Mouse (Mus musculus): ENCODE data around the gene Cpped1. TPM values are rescaled to one million over a fixed set of nuclear protein-coding genes. Genes with fewer than 3 reads are reported as not detected.

Gene Cpped1
- polyA plus RNA-seq (2012; rRNA removed): 9.7 and 10.9 TPM in 2 replicates

GRCm38 (mm10) chr16:11909035-11909591 lies at the start of gene Cpped1:
Gene Cpped1, minus strand, starts transcription at chr16:11909445.
- H3K27ac ChIP-seq (ENCODE audit: control insufficient read depth, insufficient read depth, low read length): peak within 1 kb of the TSS; percentile 38; the same call in 1 of the 2 replicates
- H3K27me3 ChIP-seq (ENCODE audit: control insufficient read depth, insufficient read depth, low read length): no peaks in the 10 kb centered on the region
- H3K36me3 ChIP-seq (ENCODE audit: control insufficient read depth, insufficient read depth, low read length): no peaks in the 10 kb centered on the region
- TF ChIP-seq POLR2A (IDR thresholded peaks at IDR 0.05; ENCODE audit: control insufficient read depth, extremely low read depth, insufficient read depth, low read length, poor library complexity): peak; percentile 81; the same call in 1 of the 2 replicates
- no peak for TF ChIP-seq CTCF (IDR thresholded peaks at IDR 0.05; ENCODE audit: borderline replicate concordance, control insufficient read depth, extremely low read depth, insufficient read depth, low read length, poor library complexity)
- peak; percentile 91 for DNase-seq
- H3K4me3 ChIP-seq (ENCODE audit: control insufficient read depth, insufficient read depth, low read length): peak within 1 kb of the TSS; percentile 92
- H3K4me1 ChIP-seq (replicated peaks; ENCODE audit: control insufficient read depth, insufficient read depth, low read length): peaks cover 5% of the 10 kb centered on the region
- WGBS: under 1% methylated on average over 32 of the region's 32 CpGs

GRCm38 (mm10) chr16:11940477-11940876 lies 31.2 kb upstream of the Cpped1 start:
- TF ChIP-seq POLR2A (IDR thresholded peaks at IDR 0.05; ENCODE audit: control insufficient read depth, extremely low read depth, insufficient read depth, low read length, poor library complexity) (no peak), CTCF (IDR thresholded peaks at IDR 0.05; ENCODE audit: borderline replicate concordance, control insufficient read depth, extremely low read depth, insufficient read depth, low read length, poor library complexity) (no peak)
- Histone ChIP-seq H3K27ac (ENCODE audit: control insufficient read depth, insufficient read depth, low read length) (no peak overlapping the region), H3K36me3 (ENCODE audit: control insufficient read depth, insufficient read depth, low read length) (no peaks in the 10 kb centered on the region), H3K4me1 (replicated peaks; ENCODE audit: control insufficient read depth, insufficient read depth, low read length) (no peaks in the 10 kb centered on the region), H3K4me3 (ENCODE audit: control insufficient read depth, insufficient read depth, low read length) (no peak overlapping the region), H3K27me3 (ENCODE audit: control insufficient read depth, insufficient read depth, low read length) (no peaks in the 10 kb centered on the region)
- peak; percentile 47 for DNase-seq

GRCm38 (mm10) chr16:11910801-11911200 lies 1.6 kb upstream of the Cpped1 start:
- TF ChIP-seq CTCF (IDR thresholded peaks at IDR 0.05; ENCODE audit: borderline replicate concordance, control insufficient read depth, extremely low read depth, insufficient read depth, low read length, poor library complexity): no peak
- TF ChIP-seq POLR2A (IDR thresholded peaks at IDR 0.05; ENCODE audit: control insufficient read depth, extremely low read depth, insufficient read depth, low read length, poor library complexity): no peak
- H3K36me3 ChIP-seq (ENCODE audit: control insufficient read depth, insufficient read depth, low read length): no peaks in the 10 kb centered on the region
- no peak overlapping the region for H3K27ac ChIP-seq (ENCODE audit: control insufficient read depth, insufficient read depth, low read length)
- 90% methylated on average over 3 of the region's 3 CpGs for WGBS
- no peak overlapping the region for H3K4me3 ChIP-seq (ENCODE audit: control insufficient read depth, insufficient read depth, low read length)
- DNase-seq: no peak
- peaks cover 5% of the 10 kb centered on the region for H3K4me1 ChIP-seq (replicated peaks; ENCODE audit: control insufficient read depth, insufficient read depth, low read length)
- H3K27me3 ChIP-seq (ENCODE audit: control insufficient read depth, insufficient read depth, low read length): no peaks in the 10 kb centered on the region

GRCm38 (mm10) chr16:11909817-11910216 lies 572 bp upstream of the Cpped1 start:
- Histone ChIP-seq H3K4me1 (replicated peaks; ENCODE audit: control insufficient read depth, insufficient read depth, low read length) (peaks cover 5% of the 10 kb centered on the region), H3K27ac (ENCODE audit: control insufficient read depth, insufficient read depth, low read length) (no peak overlapping the region), H3K36me3 (ENCODE audit: control insufficient read depth, insufficient read depth, low read length) (no peaks in the 10 kb centered on the region), H3K4me3 (ENCODE audit: control insufficient read depth, insufficient read depth, low read length) (no peak overlapping the region), H3K27me3 (ENCODE audit: control insufficient read depth, insufficient read depth, low read length) (no peaks in the 10 kb centered on the region)
- TF ChIP-seq CTCF (IDR thresholded peaks at IDR 0.05; ENCODE audit: borderline replicate concordance, control insufficient read depth, extremely low read depth, insufficient read depth, low read length, poor library complexity): no peak
- no peak for TF ChIP-seq POLR2A (IDR thresholded peaks at IDR 0.05; ENCODE audit: control insufficient read depth, extremely low read depth, insufficient read depth, low read length, poor library complexity)
- 81% methylated on average over 3 of the region's 3 CpGs for WGBS
- DNase-seq: no peak

- peak overlapping the region; percentile 38; the same call in 1 of the 2 replicates for H3K27ac ChIP-seq (ENCODE audit: control insufficient read depth, insufficient read depth, low read length)
- TF ChIP-seq POLR2A (IDR thresholded peaks at IDR 0.05; ENCODE audit: control insufficient read depth, extremely low read depth, insufficient read depth, low read length, poor library complexity): no peak
- TF ChIP-seq CTCF (IDR thresholded peaks at IDR 0.05; ENCODE audit: borderline replicate concordance, control insufficient read depth, extremely low read depth, insufficient read depth, low read length, poor library complexity): no peak
- H3K4me3 ChIP-seq (ENCODE audit: control insufficient read depth, insufficient read depth, low read length): peak overlapping the region; percentile 92
- peaks cover 5% of the 10 kb centered on the region for H3K4me1 ChIP-seq (replicated peaks; ENCODE audit: control insufficient read depth, insufficient read depth, low read length)
- H3K36me3 ChIP-seq (ENCODE audit: control insufficient read depth, insufficient read depth, low read length): no peaks in the 10 kb centered on the region
- peak; percentile 5 for DNase-seq
- WGBS: 32% methylated on average over 11 of the region's 11 CpGs
- H3K27me3 ChIP-seq (ENCODE audit: control insufficient read depth, insufficient read depth, low read length): no peaks in the 10 kb centered on the region
Measured at GRCm38 (mm10) chr16:11908461-11909014, 707 bp downstream of the Cpped1 start.

- Histone ChIP-seq H3K27me3 (ENCODE audit: control insufficient read depth, insufficient read depth, low read length) (no peaks in the 10 kb centered on the region), H3K4me3 (ENCODE audit: control insufficient read depth, insufficient read depth, low read length) (no peak overlapping the region), H3K36me3 (ENCODE audit: control insufficient read depth, insufficient read depth, low read length) (no peaks in the 10 kb centered on the region), H3K4me1 (replicated peaks; ENCODE audit: control insufficient read depth, insufficient read depth, low read length) (peaks cover 5% of the 10 kb centered on the region), H3K27ac (ENCODE audit: control insufficient read depth, insufficient read depth, low read length) (no peak overlapping the region)
- DNase-seq: no peak
- TF ChIP-seq POLR2A (IDR thresholded peaks at IDR 0.05; ENCODE audit: control insufficient read depth, extremely low read depth, insufficient read depth, low read length, poor library complexity): no peak
- TF ChIP-seq CTCF (IDR thresholded peaks at IDR 0.05; ENCODE audit: borderline replicate concordance, control insufficient read depth, extremely low read depth, insufficient read depth, low read length, poor library complexity): no peak
- 93% methylated on average over 4 of the region's 4 CpGs for WGBS
Measured at GRCm38 (mm10) chr16:11907816-11908215, 1.4 kb downstream of the Cpped1 start.
